Mouse (Mus musculus) lung, postnatal 0 days (tissue): ENCODE data around the gene Ensa. TPM values are rescaled to one million over a fixed set of nuclear protein-coding genes. Genes with fewer than 3 reads are reported as not detected.

Source experiments
- ATAC-seq: fragments of 200-750 bp; cut with Nextera tagmentation; 2 replicates; pipeline ENCODE4 v1.8.0; 2017; ENCODE audit warnings: moderate library complexity
- DNase-seq: peaks from one replicate; pipeline ENCODE4 v3.0.0-alpha.2; 2016; ENCODE audit warnings: low spot score
- H3K27ac ChIP-seq: fragments of 300-500 bp; sonication (generic); 2 replicates; pipeline ENCODE4 v1.5.1; 2014; ENCODE audit warnings: antibody characterized with exemption, mild to moderate bottlenecking, low read length, mixed read lengths
- H3K27me3 ChIP-seq: fragments of 300-500 bp; sonication (generic); replicated peaks from 2 replicates; pipeline ENCODE4 v1.6.1; 2014; ENCODE audit warnings: low read length, mixed read lengths; ENCODE audit not compliant: insufficient read depth
- H3K36me3 ChIP-seq: fragments of 300-500 bp; sonication (generic); 2 replicates; pipeline ENCODE4 v1.6.1; 2014; ENCODE audit warnings: low read length, mixed read lengths; ENCODE audit not compliant: insufficient read depth
- H3K4me1 ChIP-seq: fragments of 300-500 bp; sonication (generic); 2 replicates; pipeline ENCODE4 v1.6.1; 2014; ENCODE audit warnings: antibody characterized with exemption, low read depth, low read length, mixed read lengths; ENCODE audit not compliant: insufficient read depth
- H3K4me2 ChIP-seq: fragments of 300-500 bp; sonication (generic); replicated peaks from 2 replicates; pipeline ENCODE4 v1.6.1; 2014; ENCODE audit warnings: low read depth, mild to moderate bottlenecking, low read length, moderate library complexity, mixed read lengths
- H3K4me3 ChIP-seq: fragments of 300-500 bp; sonication (generic); 2 replicates; pipeline ENCODE4 v1.5.1; 2014; ENCODE audit warnings: low read depth, low read length
- H3K9ac ChIP-seq: fragments of 300-500 bp; sonication (generic); replicated peaks from 2 replicates; pipeline ENCODE4 v1.6.1; 2014; ENCODE audit warnings: low read depth, mild to moderate bottlenecking
- H3K9me3 ChIP-seq: fragments of 300-500 bp; sonication (generic); 2 replicates; pipeline ENCODE4 v1.6.1; 2016; ENCODE audit warnings: low read length, mixed read lengths
- CTCF ChIP-seq: IDR thresholded peaks from 2 replicates; pipeline ENCODE4 v1.5.1; 2016; ENCODE audit warnings: antibody characterized with exemption, mild to moderate bottlenecking
- EP300 ChIP-seq: IDR thresholded peaks from 2 replicates; pipeline ENCODE4 v1.6.1; 2016; ENCODE audit warnings: antibody characterized with exemption, mild to moderate bottlenecking, control low read depth
- WGBS: fragments of 180-500 bp; shearing (Covaris S2); extraction: QIAGEN DNeasy Blood & Tissue Kit; methylation state at CpG from one replicate; pipeline ENCODE4 v1.1.7; 2014; 5-methylcytosine and 5-hydroxymethylcytosine counted together
- polyA plus RNA-seq: library from polyadenylated mRNA; unstranded; fragments of >200 nt; fragmentation: Nextera tagmentation; extraction: Ambion mirVana; gene quantifications from 2 replicates; pipeline ENCODE4 v1.2.1, GENCODE M21; 2015

The Ensa gene
- polyA plus RNA-seq = 48.2 and 52.0 TPM in 2 replicates

GRCm38 (mm10) chr3:95624628-95625503, at the start of gene Ensa:
Ensa (plus strand) TSS chr3:95624993.
- H3K9ac ChIP-seq = peak within 1 kb of the TSS; percentile 57
- peak within 1 kb of the TSS; percentile 72 for H3K4me3 ChIP-seq
- peak within 1 kb of the TSS; percentile 55 for H3K4me2 ChIP-seq
- H3K4me1 ChIP-seq = peaks cover 6% of the 10 kb centered on the region; the same call in 1 of the 2 replicates
- peaks cover 28% of the 10 kb centered on the region for H3K36me3 ChIP-seq
- ATAC-seq (peak; percentile 98), DNase-seq (peak; percentile 100)
- TF ChIP-seq EP300 = peak; percentile 75
- no peak for TF ChIP-seq CTCF
- H3K9me3 ChIP-seq = no peaks in the 10 kb centered on the region
- peak within 1 kb of the TSS; percentile 79 for H3K27ac ChIP-seq
- WGBS = under 1% methylated on average over 44 of the region's 44 CpGs
- no peaks in the 10 kb centered on the region for H3K27me3 ChIP-seq

GRCm38 (mm10) chr3:95587754-95588603, 36.8 kb upstream of the Ensa start:
- DNase-seq (peak; percentile 6), ATAC-seq (no peak)
- H3K27ac ChIP-seq = no peak overlapping the region
- H3K9ac ChIP-seq = no peak overlapping the region
- H3K4me1 ChIP-seq = no peaks in the 10 kb centered on the region
- peak overlapping the region; percentile 49 for H3K4me2 ChIP-seq
- TF ChIP-seq CTCF (no peak), EP300 (no peak; the same call in 1 of the 2 replicates)
- 43% methylated on average over 8 of the region's 8 CpGs for WGBS
- H3K27me3 ChIP-seq = no peaks in the 10 kb centered on the region
- H3K9me3 ChIP-seq = no peaks in the 10 kb centered on the region
- peak overlapping the region; percentile 55 for H3K4me3 ChIP-seq
- peaks cover 3% of the 10 kb centered on the region; the same call in 1 of the 2 replicates for H3K36me3 ChIP-seq

GRCm38 (mm10) chr3:95588604-95589086, 36.1 kb upstream of the Ensa start, which contains the start of gene Golph3l:
Golph3l (plus strand) TSS chr3:95588934.
- peak within 1 kb of the TSS; percentile 55 for H3K4me3 ChIP-seq
- no peaks in the 10 kb centered on the region for H3K27me3 ChIP-seq
- TF ChIP-seq EP300 (no peak; the same call in 1 of the 2 replicates), CTCF (peak; percentile 29)
- no peaks in the 10 kb centered on the region for H3K9me3 ChIP-seq
- H3K4me2 ChIP-seq = peak within 1 kb of the TSS; percentile 49
- peaks cover 3% of the 10 kb centered on the region; the same call in 1 of the 2 replicates for H3K36me3 ChIP-seq
- DNase-seq (peak; percentile 99), ATAC-seq (peak; percentile 100)
- H3K4me1 ChIP-seq = no peaks in the 10 kb centered on the region
- WGBS = under 1% methylated on average over 12 of the region's 12 CpGs
- H3K9ac ChIP-seq = peak within 1 kb of the TSS; percentile 33; the same call in 1 of the 2 replicates
- peak within 1 kb of the TSS; percentile 51; the same call in 1 of the 2 replicates for H3K27ac ChIP-seq

GRCm38 (mm10) chr3:95598734-95599133, 26.1 kb upstream of the Ensa start:
- no peak overlapping the region for H3K9ac ChIP-seq
- no peak overlapping the region for H3K4me3 ChIP-seq
- ATAC-seq (no peak), DNase-seq (no peak)
- H3K9me3 ChIP-seq = no peaks in the 10 kb centered on the region
- H3K4me1 ChIP-seq = no peaks in the 10 kb centered on the region
- H3K4me2 ChIP-seq = no peak overlapping the region
- H3K36me3 ChIP-seq = no peaks in the 10 kb centered on the region
- TF ChIP-seq CTCF (no peak), EP300 (no peak)
- H3K27me3 ChIP-seq = no peaks in the 10 kb centered on the region
- no peak overlapping the region for H3K27ac ChIP-seq

GRCm38 (mm10) chr3:95601287-95601686, 23.5 kb upstream of the Ensa start:
- Histone ChIP-seq H3K36me3 (no peaks in the 10 kb centered on the region), H3K4me1 (no peaks in the 10 kb centered on the region), H3K9me3 (no peaks in the 10 kb centered on the region), H3K27me3 (no peaks in the 10 kb centered on the region), H3K9ac (no peak overlapping the region), H3K4me2 (no peak overlapping the region), H3K27ac (no peak overlapping the region), H3K4me3 (no peak overlapping the region)
- WGBS = 59% methylated on average over 3 of the region's 3 CpGs
- ATAC-seq = no peak
- DNase-seq = no peak
- TF ChIP-seq CTCF = no peak

GRCm38 (mm10) chr3:95606096-95606495, 18.7 kb upstream of the Ensa start:
- no peaks in the 10 kb centered on the region for H3K4me1 ChIP-seq
- no peak overlapping the region for H3K27ac ChIP-seq
- H3K9ac ChIP-seq = no peak overlapping the region
- H3K9me3 ChIP-seq = no peaks in the 10 kb centered on the region
- no peak for TF ChIP-seq EP300
- no peak for TF ChIP-seq CTCF
- no peaks in the 10 kb centered on the region for H3K27me3 ChIP-seq
- no peak overlapping the region for H3K4me3 ChIP-seq
- no peak overlapping the region for H3K4me2 ChIP-seq
- WGBS = 54% methylated on average over 3 of the region's 3 CpGs
- H3K36me3 ChIP-seq = peaks cover 16% of the 10 kb centered on the region; the same call in 1 of the 2 replicates
- DNase-seq = peak; percentile 67
- ATAC-seq = peak; percentile 74
